Mouse (Mus musculus) CD4-positive helper T cell, adult 2 months (primary cell): ENCODE data around the gene Disp1.

Experiments used
- DNase-seq: peaks from one replicate; pipeline ENCODE4 v3.0.0-alpha.2; 2012; ENCODE audit warnings: low read depth, missing footprints, low spot score

Gene Disp1

DNA sequence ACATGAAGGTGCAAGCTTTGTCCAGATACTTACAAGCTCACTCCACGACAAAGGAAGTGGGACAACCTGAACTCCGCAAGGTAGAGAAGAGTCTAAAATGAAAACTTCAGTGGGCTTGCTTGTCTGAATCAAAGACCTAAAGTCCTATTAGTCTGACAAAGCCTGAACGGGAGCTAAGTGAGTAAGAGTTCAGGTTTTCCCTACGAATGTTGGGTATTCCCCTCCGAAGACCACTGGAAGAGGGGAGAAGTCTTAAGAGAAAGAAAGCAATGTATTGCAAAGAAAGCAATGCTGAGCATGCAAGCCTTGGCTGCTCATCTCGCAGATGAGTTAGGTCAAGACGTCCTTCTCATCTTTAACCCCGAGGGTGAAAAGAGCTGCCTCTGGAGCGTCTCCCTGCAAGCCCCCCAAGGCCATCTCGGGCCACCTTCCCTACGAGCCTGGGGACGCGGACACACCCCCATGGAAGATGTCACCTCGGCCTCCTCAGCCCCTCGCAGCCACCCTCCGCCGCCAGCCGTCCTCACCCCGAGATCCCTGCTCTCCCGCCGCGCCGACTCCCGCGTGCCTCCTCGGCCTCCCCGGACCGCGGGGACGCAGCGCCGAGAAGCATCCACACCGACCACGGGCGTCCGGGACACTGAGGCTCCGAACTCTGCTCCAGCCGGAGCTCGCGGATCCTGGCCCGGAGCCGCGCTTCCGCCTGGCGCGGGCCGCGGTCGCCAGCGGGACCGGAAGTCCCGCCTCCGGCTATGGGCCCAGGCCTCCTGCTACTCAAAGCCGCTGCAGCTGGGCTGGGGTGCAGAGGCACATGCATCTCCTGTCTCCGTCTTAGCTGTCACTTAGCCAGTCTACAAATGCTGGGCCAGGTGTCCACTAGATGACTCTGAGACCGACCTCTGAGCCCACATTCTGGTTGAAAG, at the start of gene Disp1:
Gene Disp1 (minus strand): TSS at position 727 of the 923 bp plus-strand sequence.
- DNase-seq: peak; percentile 88

DNA sequence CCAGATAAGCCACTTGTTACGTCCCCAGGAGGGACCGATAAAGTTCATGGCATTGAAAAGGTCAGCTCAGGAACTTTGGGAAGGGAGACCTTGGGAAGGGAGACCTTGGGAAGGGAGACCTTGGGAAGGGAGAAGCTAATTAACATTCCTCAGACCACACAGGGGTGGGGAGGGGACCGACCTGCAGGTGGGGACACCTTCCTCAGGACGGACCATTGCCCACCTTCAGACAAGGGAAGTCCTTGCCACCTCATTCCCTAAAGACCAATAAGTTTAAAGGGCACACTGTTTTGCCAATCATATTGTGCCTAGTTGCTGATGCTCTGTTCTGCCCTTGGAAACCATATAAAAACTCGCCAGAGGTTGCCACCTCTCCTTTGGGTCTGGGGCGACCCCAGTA, 46.3 kb upstream of the Disp1 start:
- no peak for DNase-seq

DNA sequence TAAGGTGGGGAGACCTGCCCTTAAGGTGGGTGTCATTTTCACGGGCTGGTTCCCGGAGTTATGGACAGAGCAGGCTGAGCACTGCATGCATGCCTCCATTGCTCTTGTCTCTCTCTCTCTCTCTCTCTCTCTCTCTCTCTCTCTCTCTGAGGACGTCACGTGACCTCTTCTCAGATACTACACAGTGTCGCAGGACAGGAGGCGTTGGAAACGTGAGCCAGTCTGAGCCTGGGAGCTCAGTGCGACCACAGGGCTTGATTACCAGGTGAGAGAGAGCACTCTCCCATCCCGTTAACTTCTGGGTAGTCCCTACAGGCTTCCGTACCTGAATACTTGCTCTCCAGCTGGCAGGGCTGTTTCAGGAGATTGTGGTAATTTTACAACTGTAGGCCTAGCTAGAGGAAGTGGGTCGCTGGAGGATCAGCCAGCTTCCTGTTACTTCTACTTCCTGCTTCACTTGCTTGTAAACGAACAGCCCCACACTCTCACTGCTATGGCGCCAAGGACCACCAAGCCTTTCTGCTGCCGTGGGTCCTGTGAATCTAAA, 44.7 kb upstream of the Disp1 start:
- DNase-seq: peak; percentile 54

DNA sequence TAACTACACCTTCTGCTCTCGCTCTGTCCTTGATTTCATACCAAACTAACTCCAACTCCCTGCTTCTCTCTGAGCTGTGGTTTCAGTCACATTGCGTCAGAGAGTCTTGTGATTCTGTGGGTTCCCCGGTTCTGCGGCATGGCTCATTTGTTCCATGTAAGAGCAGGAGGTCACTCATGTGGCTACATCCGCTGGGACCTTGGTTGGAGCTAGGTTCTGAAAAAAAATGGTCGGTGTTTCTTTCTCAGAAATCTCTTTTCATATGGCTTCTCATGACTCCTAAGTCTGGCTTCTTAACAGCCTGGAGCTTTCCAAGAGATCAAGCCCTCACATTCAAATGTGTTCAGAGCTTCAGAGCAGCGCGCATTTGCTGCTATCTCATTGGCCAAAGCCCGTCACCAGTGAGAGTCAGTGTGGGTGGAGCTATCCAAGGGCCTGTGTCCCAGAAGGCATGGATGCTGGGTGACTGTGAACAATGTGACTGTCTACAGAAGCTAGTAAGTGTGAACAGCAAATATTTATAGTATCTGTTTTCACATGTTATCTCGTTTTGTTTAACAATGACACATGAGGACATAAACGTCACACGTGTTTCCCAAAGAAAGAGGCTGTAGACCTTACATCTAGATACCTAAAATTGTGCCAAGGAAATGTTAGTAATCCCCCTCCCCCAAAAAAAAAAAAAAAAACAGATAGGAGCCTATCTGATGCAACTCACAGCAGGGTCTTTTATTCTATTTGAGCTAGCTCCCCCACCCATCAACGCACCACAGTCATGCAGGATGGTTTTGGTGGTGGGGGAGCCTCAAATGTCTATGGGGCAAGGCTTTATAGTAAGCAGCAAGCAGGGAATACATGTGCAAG, 43.1 kb upstream of the Disp1 start:
- DNase-seq: no peak

DNA sequence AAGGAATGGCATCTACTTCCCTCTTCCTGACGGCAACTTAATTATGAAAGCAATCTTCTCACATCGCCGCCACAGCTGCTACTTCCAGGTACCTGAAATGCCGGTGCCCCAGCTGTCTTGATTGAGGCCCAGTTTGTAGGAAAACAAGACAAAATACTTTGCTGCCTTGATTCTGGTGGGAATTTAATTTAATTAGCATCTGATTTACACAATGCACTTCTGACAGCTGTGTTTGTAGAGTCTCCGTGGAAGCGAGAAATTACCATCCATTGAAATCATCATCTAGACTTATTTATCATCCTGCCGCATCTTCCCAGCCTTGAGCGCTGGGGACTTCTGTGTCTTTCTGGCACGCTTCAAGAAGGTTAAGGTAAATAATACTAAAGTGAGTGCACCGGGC, 31.3 kb upstream of the Disp1 start:
- DNase-seq: no peak

DNA sequence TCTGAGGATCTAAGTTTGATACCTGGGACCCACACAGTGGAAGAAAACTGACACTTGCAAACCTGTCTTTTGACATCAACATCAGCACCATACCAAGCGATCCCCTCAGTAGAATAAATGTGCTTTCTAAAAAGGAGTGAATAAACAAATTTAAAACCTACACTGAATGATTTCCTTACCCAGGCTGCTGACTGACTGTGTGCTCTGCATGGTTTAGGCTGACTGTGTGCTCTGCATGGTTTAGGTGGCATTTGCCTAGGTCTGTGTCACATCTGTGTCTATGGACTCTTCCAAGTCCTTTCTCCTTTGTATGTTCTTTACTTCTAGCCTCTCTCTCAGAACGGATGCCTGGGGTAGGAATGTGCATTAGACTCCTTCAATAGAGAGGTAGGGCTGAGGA, 30.5 kb upstream of the Disp1 start:
- DNase-seq: no peak

DNA sequence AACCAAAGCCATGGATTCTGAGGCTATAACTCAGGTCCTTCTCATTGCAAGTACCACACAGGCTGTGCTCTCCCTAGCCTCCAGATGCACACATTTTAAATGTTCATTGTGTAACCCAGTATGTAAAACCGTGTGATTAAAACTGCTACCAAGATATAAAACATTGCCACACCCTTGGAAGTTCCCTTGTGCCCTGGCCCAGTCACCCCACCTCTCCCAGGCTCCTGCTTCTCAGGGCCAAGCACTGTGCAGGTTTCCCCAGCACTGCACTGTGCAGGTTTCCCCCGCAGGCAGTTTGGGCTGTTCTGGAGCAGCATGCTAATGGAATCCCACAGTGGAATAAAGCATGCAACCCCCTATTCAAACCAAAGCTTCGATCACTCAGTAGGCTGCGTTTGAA, 29.3 kb upstream of the Disp1 start:
- no peak for DNase-seq

DNA sequence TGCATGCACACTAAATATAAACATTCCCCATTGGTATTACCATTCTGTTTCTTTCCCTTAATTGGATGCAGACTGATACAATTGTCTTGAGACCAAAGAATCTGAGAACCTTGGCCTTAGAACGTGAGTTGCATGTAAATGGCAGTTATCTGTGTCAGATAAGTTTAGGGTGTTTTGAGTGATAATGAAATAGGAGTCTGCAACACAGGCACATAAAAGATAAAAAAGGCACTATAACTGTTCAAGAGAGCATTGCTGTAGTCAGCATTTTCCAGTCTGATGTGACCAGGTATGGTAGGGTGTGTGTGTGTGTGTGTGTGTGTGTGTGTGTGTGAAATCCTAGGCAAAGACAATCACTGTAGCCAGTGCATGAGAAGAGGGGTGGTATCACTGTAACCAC, 26.8 kb upstream of the Disp1 start:
- no peak for DNase-seq

DNA sequence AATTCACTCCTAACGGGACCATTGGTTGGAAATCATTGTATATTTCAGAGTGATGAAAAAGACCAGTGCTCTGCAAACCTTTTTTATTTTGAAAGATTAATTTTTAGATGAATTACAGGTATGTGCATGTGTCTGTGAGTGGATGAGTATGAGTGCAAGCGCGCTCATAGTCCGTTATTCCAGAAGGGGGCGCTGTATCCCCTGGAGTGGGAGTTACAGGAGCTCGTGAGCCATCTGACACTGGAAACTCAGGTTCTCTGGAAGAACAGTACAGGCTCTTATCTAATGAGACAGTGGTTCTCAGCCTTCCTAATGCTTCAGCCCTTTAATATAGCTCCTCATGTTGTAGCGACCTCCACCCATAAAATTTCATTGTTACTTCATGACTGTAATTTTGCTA, 22.0 kb upstream of the Disp1 start:
- no peak for DNase-seq

DNA sequence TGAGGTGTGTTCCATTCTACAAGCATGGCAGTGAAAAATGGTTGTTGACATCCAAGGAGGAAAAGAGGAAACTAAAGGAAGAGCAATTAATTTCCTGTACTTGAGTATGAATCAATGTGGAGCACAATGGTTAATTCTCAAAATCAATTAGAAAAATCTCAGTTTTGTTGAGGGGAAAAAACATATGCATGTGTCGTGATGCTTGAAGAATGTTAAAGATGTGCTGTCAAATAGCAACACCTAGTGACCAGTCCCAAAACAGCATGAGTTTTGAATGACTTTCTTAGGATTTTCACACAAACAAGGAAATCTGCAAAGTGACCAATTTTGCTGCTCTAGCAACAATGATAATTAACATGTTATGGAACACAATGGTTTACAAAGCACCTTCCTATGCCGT, 16.6 kb upstream of the Disp1 start:
- peak; percentile 52 for DNase-seq

DNA sequence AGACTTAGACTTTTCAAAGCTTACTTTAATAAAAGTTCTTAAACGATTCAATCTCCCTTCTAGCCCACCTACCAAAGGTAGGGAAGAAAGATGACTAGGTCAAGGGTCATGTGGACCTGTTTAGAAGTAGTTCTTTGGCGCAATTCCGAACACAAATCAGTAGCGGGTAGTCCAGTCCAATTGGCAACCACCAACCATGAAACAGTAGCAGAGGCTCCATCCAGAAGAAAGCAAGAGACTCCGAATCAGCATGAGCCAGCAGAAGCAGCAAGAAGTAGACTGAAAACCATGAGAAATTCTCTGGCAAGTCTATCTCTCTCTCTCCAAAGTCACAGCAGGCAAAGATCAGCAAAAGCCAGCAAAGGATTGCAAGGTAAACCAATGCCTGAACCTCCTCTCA, 15.1 kb upstream of the Disp1 start:
- no peak for DNase-seq

DNA sequence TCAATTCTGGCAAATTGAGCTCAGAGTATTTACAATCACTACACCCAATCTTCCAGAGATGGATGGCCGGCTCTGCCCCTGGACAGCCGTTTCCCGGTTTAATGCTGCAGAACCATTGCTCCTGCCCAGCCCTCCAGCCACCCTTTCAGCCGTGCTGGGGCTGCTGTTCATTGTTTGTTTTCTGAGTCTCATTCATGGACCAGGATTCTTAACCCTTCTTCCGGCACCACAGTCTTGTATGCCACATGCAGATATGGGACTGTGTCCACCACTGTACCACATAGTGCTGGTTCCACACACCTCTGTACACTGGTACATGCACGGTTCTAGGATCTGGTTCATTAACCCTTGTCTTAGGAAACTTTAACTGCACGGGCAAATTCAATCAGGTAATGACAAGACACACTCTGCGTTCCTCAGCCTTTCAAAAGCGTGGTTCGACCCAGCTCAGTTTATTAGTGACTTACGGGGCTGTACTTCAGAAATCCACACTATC, 12.4 kb upstream of the Disp1 start:
- no peak for DNase-seq

DNA sequence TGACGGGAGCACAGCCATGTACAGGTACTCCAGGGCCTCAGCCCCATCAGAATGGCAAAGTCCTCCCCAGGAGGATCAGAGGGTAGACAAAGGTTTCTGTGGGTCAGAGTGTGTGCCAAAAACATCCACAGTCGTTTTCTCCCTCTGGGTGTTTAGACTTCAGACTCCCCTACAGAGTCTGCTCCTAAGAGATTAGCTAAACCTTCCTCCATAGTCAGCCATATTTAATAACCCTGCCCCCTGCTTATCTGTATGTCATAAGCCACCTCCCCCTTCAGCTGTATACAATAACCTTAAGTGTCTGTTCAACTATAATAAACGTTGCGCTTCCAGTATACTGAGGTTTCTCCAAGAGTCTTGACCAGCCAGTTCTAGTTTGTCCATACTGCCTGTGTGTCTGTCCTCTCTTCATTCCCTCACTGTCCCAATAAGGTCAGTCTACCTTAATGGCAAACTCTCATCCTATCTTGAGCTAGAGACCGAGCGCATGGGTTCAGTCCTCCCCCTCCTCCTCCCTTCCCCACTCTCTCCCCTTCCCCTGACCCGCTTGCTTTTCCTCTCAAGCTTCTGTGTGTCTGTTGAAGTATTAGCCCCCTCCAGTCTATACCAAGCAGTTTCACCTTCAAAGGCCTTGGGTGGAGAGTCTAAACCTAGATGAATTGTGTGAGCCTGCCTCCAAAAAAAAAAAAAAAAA, 11.8 kb upstream of the Disp1 start:
- DNase-seq: no peak

DNA sequence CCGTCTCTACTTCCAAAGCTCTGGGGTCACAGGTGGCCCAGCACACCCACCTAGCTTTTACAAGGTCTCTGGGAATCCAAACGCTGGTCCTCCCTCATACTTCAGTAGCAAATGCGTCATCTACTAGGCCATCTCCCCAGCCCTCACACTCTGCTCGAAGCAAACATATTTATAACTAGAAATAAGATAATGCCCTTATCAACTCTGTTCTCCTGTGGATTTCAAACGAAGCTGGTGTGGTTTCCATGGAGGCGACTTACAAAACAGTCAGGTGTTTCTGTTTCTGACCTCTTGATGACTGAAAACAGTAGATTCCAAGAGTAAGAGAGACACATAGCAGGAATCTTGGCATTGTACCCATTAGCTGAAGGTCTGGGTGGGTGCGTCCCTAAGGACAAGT, 6.1 kb upstream of the Disp1 start:
- DNase-seq: no peak

DNA sequence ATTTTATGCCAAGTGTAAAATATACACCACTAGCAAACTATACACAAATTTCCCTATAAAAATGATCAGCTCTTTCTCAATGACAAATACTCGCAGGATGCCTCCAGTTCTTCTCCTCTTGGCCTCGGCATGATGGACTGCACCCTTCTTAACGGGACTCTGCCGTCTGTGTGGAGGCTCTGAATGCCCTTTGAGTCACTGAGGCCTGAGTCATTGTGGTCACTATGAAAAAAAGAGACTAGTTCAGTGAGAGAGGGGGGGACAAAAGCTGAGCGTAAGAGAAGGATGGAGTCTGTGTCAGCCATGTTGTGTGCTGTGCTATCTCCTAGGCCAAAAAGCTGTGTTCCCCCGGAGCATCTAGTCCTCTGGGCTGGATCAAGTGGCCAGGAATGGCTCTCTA, 2.3 kb downstream of the Disp1 start:
- no peak for DNase-seq

DNA sequence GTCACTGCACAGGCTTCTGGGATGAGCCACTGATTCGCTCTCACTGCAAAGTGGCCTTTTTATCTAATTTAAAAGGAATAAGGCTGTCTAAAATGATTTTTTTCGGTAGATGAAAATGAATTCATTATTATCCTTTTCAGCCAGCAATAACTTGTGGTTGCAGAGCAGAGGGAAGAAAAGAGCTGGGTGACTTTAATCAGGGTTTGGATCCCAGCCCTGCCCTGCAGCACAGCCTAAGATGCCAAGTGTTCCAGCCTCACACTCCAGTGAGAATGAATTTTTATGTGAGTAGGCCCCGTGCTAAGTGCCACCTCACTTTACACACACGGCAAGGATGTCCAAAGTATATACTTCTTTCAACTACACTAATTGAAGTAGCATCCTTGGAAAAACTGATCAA, 4.6 kb downstream of the Disp1 start:
- no peak for DNase-seq

DNA sequence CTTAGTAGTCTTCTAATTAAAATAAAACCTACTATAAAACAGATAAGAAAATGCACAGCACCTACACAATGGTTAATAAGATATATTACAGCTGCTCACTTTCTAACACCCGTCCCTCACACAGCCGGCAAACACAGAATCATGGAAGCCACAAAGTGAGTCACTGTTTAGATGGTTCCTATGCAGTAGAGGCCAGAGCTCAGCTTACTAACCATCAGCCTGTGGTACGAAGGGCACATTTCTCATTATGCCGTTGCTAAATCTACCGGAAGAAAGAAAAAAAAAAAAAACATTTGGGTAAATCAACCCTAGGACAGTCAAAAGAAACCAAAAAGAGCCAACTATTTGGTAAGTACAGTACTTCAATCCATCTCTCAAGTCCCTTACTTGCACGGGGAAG, 5.6 kb downstream of the Disp1 start:
- no peak for DNase-seq

DNA sequence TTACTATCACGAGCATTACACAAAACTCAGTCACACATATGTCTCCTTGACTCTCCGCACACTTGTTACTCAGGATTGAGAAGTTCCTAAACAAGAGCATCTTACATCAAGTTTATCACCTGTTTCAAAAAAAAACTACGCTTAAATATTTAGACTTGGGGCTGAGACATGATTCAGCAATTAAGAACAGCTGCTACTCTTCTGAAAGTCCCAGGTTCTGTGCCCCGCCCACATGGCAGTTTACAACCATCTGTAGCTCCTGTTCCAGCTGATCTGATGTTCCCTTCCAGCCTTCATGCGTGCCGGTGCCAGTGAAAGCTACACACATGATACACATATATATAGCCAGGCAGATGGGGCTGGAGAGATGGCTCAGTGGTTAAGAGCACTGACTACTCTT, 7.5 kb downstream of the Disp1 start:
- no peak for DNase-seq

DNA sequence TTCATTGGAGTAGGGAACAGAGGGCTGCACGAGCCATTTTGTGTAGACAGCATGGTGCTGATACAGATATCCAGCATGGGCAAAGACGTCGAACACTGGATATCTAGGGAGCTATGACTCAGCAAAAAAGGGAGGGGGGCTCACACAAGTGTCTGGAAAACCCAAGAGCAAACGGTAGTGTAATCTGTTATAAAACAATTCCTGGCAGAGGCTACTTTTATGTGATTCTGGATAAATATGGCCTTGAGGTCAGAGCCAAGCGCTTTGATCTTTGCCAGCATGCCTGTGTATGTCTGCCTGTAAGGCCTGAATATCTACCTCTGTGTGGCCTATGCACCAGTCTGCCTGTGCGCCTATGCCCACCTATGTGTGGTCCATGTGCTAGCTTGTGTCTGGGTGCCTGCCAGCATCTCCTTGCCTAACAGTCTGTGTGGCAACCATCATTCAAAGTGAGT, 8.5 kb downstream of the Disp1 start:
- DNase-seq: no peak

DNA sequence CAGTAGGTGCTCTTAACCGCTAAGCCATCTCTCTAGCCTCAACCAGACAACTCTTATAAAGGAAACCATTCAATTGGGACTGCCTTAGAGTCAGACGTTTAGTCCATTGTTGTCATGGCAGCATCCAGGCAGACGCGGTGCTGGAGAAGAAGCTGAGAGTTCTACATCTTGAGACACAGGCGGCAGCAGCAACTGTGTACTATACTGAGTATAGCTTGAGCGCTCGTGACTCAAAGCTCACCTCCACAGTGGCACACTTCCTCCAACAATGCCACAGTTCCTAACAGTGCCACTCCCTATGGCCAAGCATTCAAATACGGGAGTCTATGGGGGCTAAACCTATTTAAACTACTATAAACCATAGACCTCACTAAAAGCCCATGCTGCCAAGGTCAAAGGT, 11.2 kb downstream of the Disp1 start:
- DNase-seq: no peak

DNA sequence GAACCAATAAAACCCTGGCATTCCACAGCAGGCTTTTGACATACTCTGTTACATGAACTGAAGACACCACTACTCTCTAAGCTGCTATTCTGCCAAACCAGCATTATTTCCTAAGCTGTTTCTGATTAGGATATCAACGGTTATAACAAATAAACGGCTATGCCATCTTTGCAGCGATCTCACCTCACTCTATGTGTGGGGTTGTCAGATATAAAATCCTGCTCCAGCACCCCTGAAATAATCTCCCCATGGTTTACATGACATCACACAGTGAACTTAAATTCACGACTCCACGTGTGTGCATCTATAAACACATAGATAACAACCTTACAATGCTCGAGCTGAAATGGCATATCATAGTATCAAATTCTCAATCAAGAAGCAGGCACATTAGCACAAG, 13.7 kb downstream of the Disp1 start:
- no peak for DNase-seq

DNA sequence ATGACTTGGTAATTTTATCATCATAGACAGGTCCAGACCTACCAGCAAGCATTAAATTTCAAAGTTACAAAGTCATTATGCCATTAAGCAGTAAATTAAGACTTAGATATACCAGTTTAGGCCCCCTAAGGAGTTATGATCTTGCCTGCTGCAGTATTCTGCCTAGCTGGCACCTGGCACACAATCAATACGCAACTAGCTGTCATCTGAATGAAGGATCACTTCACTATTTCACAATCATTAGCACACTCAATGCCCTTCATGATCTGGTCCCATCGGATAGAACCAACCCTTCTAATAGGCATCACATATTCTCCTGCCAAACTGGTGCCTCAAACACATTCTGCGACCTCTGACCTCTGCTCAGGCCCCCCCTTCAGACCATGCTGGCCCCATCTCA, 14.2 kb downstream of the Disp1 start:
- no peak for DNase-seq
